Mouse (Mus musculus) liver, embryonic 14.5 days (tissue): ENCODE results near the gene Gm17428. TPM values are rescaled to one million over a fixed set of nuclear protein-coding genes. Genes with fewer than 3 reads are reported as not detected.
"Not testable (repeated sequence)": the region's sequence is repeated elsewhere in the genome, so short reads cannot be mapped to it uniquely, and the experiment has no call there.

ENCODE experiments used
- ATAC-seq: fragments of 200-750 bp; cut with Nextera tagmentation; 2 replicates; pipeline ENCODE4 v1.8.0; 2017; ENCODE audit warnings: moderate number of reproducible peaks, mild to moderate bottlenecking, moderate library complexity; ENCODE audit not compliant: insufficient read depth
- DNase-seq, 3 experiments: peaks; one replicate each; pipeline ENCODE4 v3.0.0-alpha.2; 2012 to 2013; ENCODE audit warnings: low read depth in 3 of 3, low spot score in 3 of 3
- H3K27ac ChIP-seq: fragments of 300-500 bp; sonication (generic); 2 replicates; pipeline ENCODE4 v1.5.1; 2014; ENCODE audit warnings: moderate library complexity, mild to moderate bottlenecking, control low read depth, inconsistent platforms
- H3K27me3 ChIP-seq: fragments of 300-500 bp; sonication (generic); 2 replicates; pipeline ENCODE4 v1.6.1; 2014; ENCODE audit warnings: mild to moderate bottlenecking, low read length, moderate library complexity; ENCODE audit not compliant: control insufficient read depth, insufficient read depth
- H3K36me3 ChIP-seq: fragments of 300-500 bp; sonication (generic); replicated peaks from 2 replicates; pipeline ENCODE4 v1.6.1; 2014; ENCODE audit warnings: low read depth; ENCODE audit not compliant: control insufficient read depth, insufficient read depth
- H3K4me1 ChIP-seq, 2 experiments: fragments of 200-500 bp in 1 of 2; fragments of 300-500 bp in 1 of 2; sonication (generic) in 1 of 2; replicated peaks; 2 replicates each; pipeline ENCODE4 v1.6.1; 2012 to 2014; ENCODE audit warnings: antibody characterized with exemption in 1 of 2, inconsistent platforms in 1 of 2, low read length in 1 of 2; ENCODE audit not compliant: control insufficient read depth in 2 of 2, insufficient read depth in 2 of 2
- H3K4me2 ChIP-seq: fragments of 300-500 bp; sonication (generic); 2 replicates; pipeline ENCODE4 v1.6.1; 2014; ENCODE audit warnings: low read depth, mild to moderate bottlenecking, control low read depth, moderate library complexity
- H3K4me3 ChIP-seq, 2 experiments: fragments of 200-500 bp in 1 of 2; fragments of 300-500 bp in 1 of 2; sonication (generic) in 1 of 2; 2 replicates each; pipeline ENCODE4 v1.5.1; 2012 to 2014; ENCODE audit warnings: low read depth in 2 of 2, low read length in 2 of 2, mild to moderate bottlenecking in 2 of 2, control low read depth in 1 of 2, inconsistent platforms in 1 of 2, moderate library complexity in 1 of 2; ENCODE audit not compliant: insufficient read depth in 1 of 2
- H3K9ac ChIP-seq: fragments of 300-500 bp; sonication (generic); replicated peaks from 2 replicates; pipeline ENCODE4 v1.6.1; 2014; ENCODE audit warnings: mild to moderate bottlenecking, control low read depth, moderate library complexity
- H3K9me3 ChIP-seq: fragments of 300-500 bp; sonication (generic); 2 replicates; pipeline ENCODE4 v1.6.1; 2016; ENCODE audit warnings: low read length, mixed read lengths; ENCODE audit not compliant: control insufficient read depth
- CTCF ChIP-seq: IDR thresholded peaks from 2 replicates; pipeline ENCODE4 v1.5.1; 2016; ENCODE audit warnings: antibody characterized with exemption, low read depth, control low read depth
- EP300 ChIP-seq: IDR thresholded peaks from 2 replicates; pipeline ENCODE4 v1.6.1; 2016; ENCODE audit warnings: antibody characterized with exemption, low read depth
- WGBS: fragments of 180-500 bp; shearing (Covaris S2); extraction: QIAGEN DNeasy Blood & Tissue Kit; methylation state at CpG from one replicate; pipeline ENCODE4 v1.1.7; 2014; ENCODE audit not compliant: insufficient replicate concordance; 5-methylcytosine and 5-hydroxymethylcytosine counted together
- polyA plus RNA-seq, 2 experiments: library from polyadenylated mRNA; depleted of rRNA in 1 of 2; stranded (reverse) in 1 of 2; unstranded in 1 of 2; fragments of >200 nt; fragmentation: Nextera tagmentation in 1 of 2; extraction: Ambion mirVana in 1 of 2; gene quantifications; 2 replicates each; pipeline versions ENCODE4 v1.2.1 to v1.2.3; 2012 to 2014

The Gm17428 gene
- polyA plus RNA-seq, 2 experiments = not detected

- Histone ChIP-seq H3K4me3 (no peak overlapping the region), H3K4me1 (no peaks in the 10 kb centered on the region), H3K27ac (no peak overlapping the region), H3K9me3 (no peaks in the 10 kb centered on the region), H3K9ac (no peak overlapping the region), H3K4me2 (no peak overlapping the region), H3K36me3 (no peaks in the 10 kb centered on the region), H3K27me3 (no peaks in the 10 kb centered on the region)
- DNase-seq (no peak), ATAC-seq (no peak)
- WGBS = 34% methylated on average over 2 of the region's 2 CpGs
- TF ChIP-seq EP300 = no peak
- no peak for TF ChIP-seq CTCF
These were observed 31.8 kb upstream of the Gm17428 start for GRCm38 (mm10) chr14:54944939-54945338.

GRCm38 (mm10) chr14:54945975-54946704 lies 30.6 kb upstream of the Gm17428 start:
- DNase-seq (no peak), ATAC-seq (no peak)
- Histone ChIP-seq H3K27ac (no peak overlapping the region), H3K4me2 (no peak overlapping the region), H3K4me1 (no peaks in the 10 kb centered on the region), H3K27me3 (no peaks in the 10 kb centered on the region), H3K9me3 (no peaks in the 10 kb centered on the region), H3K4me3 (no peak overlapping the region), H3K36me3 (no peaks in the 10 kb centered on the region), H3K9ac (no peak overlapping the region)
- WGBS = 69% methylated on average over 19 of the region's 19 CpGs
- TF ChIP-seq CTCF (no peak), EP300 (no peak)

GRCm38 (mm10) chr14:54947008-54947407 lies 29.7 kb upstream of the Gm17428 start:
- H3K36me3 ChIP-seq, H3K27me3 ChIP-seq, H3K4me1 ChIP-seq, H3K27ac ChIP-seq, H3K4me2 ChIP-seq, DNase-seq, H3K9ac ChIP-seq, ATAC-seq, H3K9me3 ChIP-seq, H3K4me3 ChIP-seq: not testable (repeated sequence)
- 69% methylated on average over 9 of the region's 11 CpGs for WGBS

- no peaks in the 10 kb centered on the region for H3K4me1 ChIP-seq
- H3K4me3 ChIP-seq = no peak overlapping the region
- DNase-seq = no peak
- H3K4me2 ChIP-seq = no peak overlapping the region
- ATAC-seq = no peak
- no peak for TF ChIP-seq CTCF
- no peak for TF ChIP-seq EP300
- H3K27me3 ChIP-seq = no peaks in the 10 kb centered on the region
- no peaks in the 10 kb centered on the region for H3K9me3 ChIP-seq
- no peaks in the 10 kb centered on the region for H3K36me3 ChIP-seq
- WGBS = 54% methylated on average over 9 of the region's 9 CpGs
- no peak overlapping the region for H3K27ac ChIP-seq
- no peak overlapping the region for H3K9ac ChIP-seq
These were observed 28.0 kb upstream of the Gm17428 start for GRCm38 (mm10) chr14:54948781-54949180.

- Histone ChIP-seq H3K9me3 (no peaks in the 10 kb centered on the region), H3K4me3 (no peak overlapping the region), H3K27me3 (no peaks in the 10 kb centered on the region), H3K27ac (no peak overlapping the region), H3K4me2 (no peak overlapping the region), H3K9ac (no peak overlapping the region), H3K4me1 (no peaks in the 10 kb centered on the region), H3K36me3 (no peaks in the 10 kb centered on the region)
- ATAC-seq (no peak), DNase-seq (no peak)
- no peak for TF ChIP-seq CTCF
- no peak for TF ChIP-seq EP300
- 39% methylated on average over 12 of the region's 12 CpGs for WGBS
These were observed 26.2 kb upstream of the Gm17428 start for GRCm38 (mm10) chr14:54950493-54950892.
